Mouse (Mus musculus) heart, embryonic 10.5 days (tissue): ENCODE data around the gene Pygb. TPM values are rescaled to one million over a fixed set of nuclear protein-coding genes. Genes with fewer than 3 reads are reported as not detected.
A peak's percentile ranks its signal among the peaks of the same experiment; 100 is the strongest.

Experiments
- DNase-seq: peaks from one replicate; pipeline ENCODE4 v3.0.0-alpha.2; 2017; ENCODE audit warnings: low spot score
- H3K27ac ChIP-seq: fragments of 300-500 bp; sonication (generic); 2 replicates; pipeline ENCODE4 v1.5.1; 2016; ENCODE audit warnings: mild to moderate bottlenecking
- H3K27me3 ChIP-seq: fragments of 300-500 bp; sonication (generic); 2 replicates; pipeline ENCODE4 v1.6.1; 2016; ENCODE audit warnings: mild to moderate bottlenecking; ENCODE audit not compliant: poor library complexity, insufficient read depth, severe bottlenecking
- H3K36me3 ChIP-seq: fragments of 300-500 bp; sonication (generic); 2 replicates; pipeline ENCODE4 v1.6.1; 2016; ENCODE audit warnings: mild to moderate bottlenecking, moderate library complexity
- H3K4me1 ChIP-seq: fragments of 300-500 bp; sonication (generic); 2 replicates; pipeline ENCODE4 v1.6.1; 2016; ENCODE audit warnings: mild to moderate bottlenecking
- H3K4me3 ChIP-seq: fragments of 300-500 bp; sonication (generic); 2 replicates; pipeline ENCODE4 v1.5.1; 2016; ENCODE audit warnings: mild to moderate bottlenecking, moderate library complexity
- H3K9me3 ChIP-seq: fragments of 300-500 bp; sonication (generic); 2 replicates; pipeline ENCODE4 v1.6.1; 2016; ENCODE audit warnings: mild to moderate bottlenecking, moderate library complexity
- WGBS: fragments of 180-500 bp; shearing (Covaris S2); methylation state at CpG from one replicate; pipeline ENCODE4 v1.1.7; 2016; 5-methylcytosine and 5-hydroxymethylcytosine counted together
- polyA plus RNA-seq: library from polyadenylated mRNA; unstranded; fragments of >200 nt; fragmentation: Nextera tagmentation; extraction: Ambion mirVana; gene quantifications from 2 replicates; pipeline ENCODE4 v1.2.1, GENCODE M21; 2016

Gene Pygb
- polyA plus RNA-seq, 1 experiment from 2014 or later, result 112 TPM

- Histone ChIP-seq H3K9me3 (no peaks in the 10 kb centered on the region), H3K27ac (no peak overlapping the region), H3K4me1 (no peaks in the 10 kb centered on the region), H3K4me3 (no peak overlapping the region), H3K27me3 (no peaks in the 10 kb centered on the region), H3K36me3 (no peaks in the 10 kb centered on the region)
- DNase-seq, result peak; percentile 43
- WGBS, result 75% methylated on average over 11 of the region's 11 CpGs
These were observed 73.4 kb downstream of the Pygb start for GRCm38 (mm10) chr2:150859709-150860470.

DNA sequence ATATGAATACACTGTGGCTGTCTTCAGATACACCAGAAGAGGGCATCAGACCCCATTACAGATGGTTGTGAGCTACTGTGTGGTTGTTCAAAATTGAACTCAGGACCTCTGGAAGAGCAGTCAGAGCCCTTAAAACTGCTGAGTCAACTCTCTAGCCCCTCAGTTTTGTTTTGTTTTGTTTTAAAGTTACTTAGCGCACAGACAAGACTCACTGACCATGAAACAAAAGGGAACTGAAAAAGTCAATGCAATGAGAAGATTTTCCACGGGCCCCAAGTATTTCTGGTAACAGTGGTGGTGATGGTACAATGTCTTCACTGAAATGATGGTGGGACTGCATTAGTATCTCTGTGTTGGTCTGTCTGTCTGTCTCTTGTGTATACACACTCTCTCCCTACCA is 74.6 kb downstream of the Pygb start:
- WGBS, result 87% methylated on average over 2 of the region's 2 CpGs
- no peak overlapping the region for H3K27ac ChIP-seq
- no peaks in the 10 kb centered on the region for H3K36me3 ChIP-seq
- H3K4me3 ChIP-seq, result no peak overlapping the region
- no peaks in the 10 kb centered on the region for H3K4me1 ChIP-seq
- no peaks in the 10 kb centered on the region for H3K9me3 ChIP-seq
- no peaks in the 10 kb centered on the region for H3K27me3 ChIP-seq
- DNase-seq, result peak; percentile 35

DNA sequence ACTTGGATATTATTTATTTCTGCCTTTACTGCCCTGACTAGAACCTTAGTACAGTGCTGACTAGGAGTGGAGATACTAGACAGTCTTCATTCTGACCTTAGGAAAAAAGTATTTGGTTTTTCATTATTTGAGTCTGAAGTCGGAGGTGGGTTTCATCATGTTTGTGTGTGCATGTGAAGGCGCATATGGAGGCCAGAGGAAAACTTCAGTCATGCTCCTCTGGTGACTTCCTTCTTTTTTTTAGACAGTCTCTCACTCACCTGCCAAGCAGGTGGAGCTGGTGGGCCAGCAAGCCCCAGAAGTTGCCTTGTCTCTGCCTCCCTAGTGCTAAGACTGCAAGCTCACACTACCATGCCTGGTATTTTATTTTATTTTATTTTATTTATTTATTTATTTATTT is 80.5 kb downstream of the Pygb start:
- no peaks in the 10 kb centered on the region for H3K9me3 ChIP-seq
- H3K27me3 ChIP-seq, result no peaks in the 10 kb centered on the region
- DNase-seq, result peak; percentile 51
- WGBS, result 93% methylated on average over 2 of the region's 2 CpGs
- no peaks in the 10 kb centered on the region for H3K36me3 ChIP-seq
- H3K4me3 ChIP-seq, result no peak overlapping the region
- no peaks in the 10 kb centered on the region for H3K4me1 ChIP-seq
- no peak overlapping the region for H3K27ac ChIP-seq

GRCm38 (mm10) chr2:150869446-150869845 is 82.9 kb downstream of the Pygb start:
- H3K36me3 ChIP-seq, result no peaks in the 10 kb centered on the region
- no peaks in the 10 kb centered on the region for H3K9me3 ChIP-seq
- no peak overlapping the region for H3K27ac ChIP-seq
- H3K4me3 ChIP-seq, result no peak overlapping the region
- H3K4me1 ChIP-seq, result no peaks in the 10 kb centered on the region
- WGBS, result 86% methylated on average over 1 of the region's 1 CpGs
- DNase-seq, result no peak
- no peaks in the 10 kb centered on the region for H3K27me3 ChIP-seq

GRCm38 (mm10) chr2:150874508-150874907 is 88.0 kb downstream of the Pygb start:
- Histone ChIP-seq H3K9me3 (no peaks in the 10 kb centered on the region), H3K27ac (no peak overlapping the region), H3K4me1 (no peaks in the 10 kb centered on the region), H3K4me3 (no peak overlapping the region), H3K36me3 (no peaks in the 10 kb centered on the region), H3K27me3 (no peaks in the 10 kb centered on the region)
- DNase-seq, result no peak
- 90% methylated on average over 1 of the region's 1 CpGs for WGBS

- H3K27me3 ChIP-seq, result no peaks in the 10 kb centered on the region
- WGBS, result 95% methylated on average over 1 of the region's 1 CpGs
- no peaks in the 10 kb centered on the region for H3K4me1 ChIP-seq
- no peak overlapping the region for H3K27ac ChIP-seq
- H3K4me3 ChIP-seq, result no peak overlapping the region
- no peak for DNase-seq
- H3K9me3 ChIP-seq, result no peaks in the 10 kb centered on the region
- H3K36me3 ChIP-seq, result no peaks in the 10 kb centered on the region
These were observed 88.7 kb downstream of the Pygb start for GRCm38 (mm10) chr2:150875226-150875625.

DNA sequence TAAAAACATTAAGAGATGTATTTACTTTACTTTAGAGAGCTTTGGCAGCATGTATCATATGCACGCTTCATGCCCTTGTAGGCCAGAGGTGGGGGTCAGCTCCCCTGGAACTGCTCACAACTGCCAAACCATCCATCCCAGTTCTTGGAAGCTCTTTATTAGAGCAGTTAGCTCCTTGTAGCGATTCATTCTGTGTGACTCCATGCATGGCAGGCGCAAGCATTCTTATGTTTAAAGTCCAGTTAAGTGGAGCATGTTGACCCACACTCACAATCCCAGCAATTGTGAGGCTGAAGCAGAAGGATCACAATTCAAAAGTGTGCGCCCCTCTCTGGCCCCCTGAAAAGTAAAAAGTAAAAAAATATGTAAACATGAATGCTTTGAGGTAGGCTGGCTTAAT is 91.0 kb downstream of the Pygb start:
- no peaks in the 10 kb centered on the region for H3K36me3 ChIP-seq
- WGBS, result 93% methylated on average over 4 of the region's 4 CpGs
- H3K27ac ChIP-seq, result no peak overlapping the region
- H3K27me3 ChIP-seq, result no peaks in the 10 kb centered on the region
- no peaks in the 10 kb centered on the region for H3K4me1 ChIP-seq
- no peaks in the 10 kb centered on the region for H3K9me3 ChIP-seq
- H3K4me3 ChIP-seq, result no peak overlapping the region
- no peak for DNase-seq

Other genes with a start within 250 kb of the Pygb start
- gene Cst7, start 216.3 kb upstream of the Pygb start, polyA plus RNA-seq, result 0.15 and 0.58 TPM in 2 replicates
- 32.8 and 34.2 TPM in 2 replicates for gene Apmap, start 178.2 kb upstream of the Pygb start, polyA plus RNA-seq
- 17.2 and 19.2 TPM in 2 replicates for gene Acss1, start 118.2 kb upstream of the Pygb start, polyA plus RNA-seq
- gene Vsx1, start 97.4 kb upstream of the Pygb start, polyA plus RNA-seq, result not detected in 2 replicates
- 28.9 and 29.5 TPM in 2 replicates for gene Entpd6, start 37.7 kb upstream of the Pygb start, polyA plus RNA-seq
- 53.7 and 54.8 TPM in 2 replicates for gene Abhd12, start 118.0 kb downstream of the Pygb start, polyA plus RNA-seq
- gene Gins1, start 118.7 kb downstream of the Pygb start, polyA plus RNA-seq, result 38.0 and 57.1 TPM in 2 replicates